Mouse (Mus musculus): Measurements from ENCODE around the gene Slirp. TPM values are rescaled to one million over a fixed set of nuclear protein-coding genes. Genes with fewer than 3 reads are reported as not detected.

Gene Slirp
- total RNA-seq, 2 experiments from 2014 or later: 169 to 172 TPM

Small RNAs within 50 kb of the gene (microRNA-seq; reads per million reads assigned to microRNA genes)
- 35.3 reads per million, percentile 44 among the genes with 10 or more reads in this experiment for gene Mir3068

Other genes starting within 250 kb of the Slirp start
- gene Samd15, start 244.2 kb upstream of the Slirp start, total RNA-seq (2021): under 1 TPM; 0.21 to 0.34 TPM
- gene Tmed8, start 243.4 kb upstream of the Slirp start, total RNA-seq (2021): 1 to 10 TPM; 4.4 to 6.6 TPM
- under 1 TPM; 0.20 to 0.49 TPM for gene Noxred1, start 205.2 kb upstream of the Slirp start, total RNA-seq (2021)
- gene Vipas39, start 177.6 kb upstream of the Slirp start, total RNA-seq (2021): 10 to 100 TPM; 21.7 to 23.1 TPM
- 100 to 1,000 TPM; 126 to 158 TPM for gene Ahsa1, start 177.4 kb upstream of the Slirp start, total RNA-seq (2021)
- gene Ism2, start 144.2 kb upstream of the Slirp start, total RNA-seq (2021): not detected
- gene Sptlc2, start 55.5 kb upstream of the Slirp start, total RNA-seq (2021): 10 to 100 TPM; 25.0 to 26.8 TPM
- 10 to 100 TPM in 1 of 2 experiments, 1 to 10 TPM in 1; 9.5 to 13.1 TPM for gene Alkbh1, start 121 bp downstream of the Slirp start, total RNA-seq (2021)
- gene Snw1, start 28.4 kb downstream of the Slirp start, total RNA-seq (2021): 10 to 100 TPM; 41.6 to 44.4 TPM
- not detected for gene Gm5788, start 50.8 kb downstream of the Slirp start, total RNA-seq (2021)
- gene Gm8300, start 70.4 kb downstream of the Slirp start, total RNA-seq (2021): not detected
- gene Oog1, start 158.8 kb downstream of the Slirp start, total RNA-seq (2021): not detected
- gene Gm4027, start 175.0 kb downstream of the Slirp start, total RNA-seq (2021): not detected
- gene Gm16381, start 200.7 kb downstream of the Slirp start, total RNA-seq (2021): not detected